Mouse (Mus musculus) CD4-positive, CD25-positive, alpha-beta regulatory T cell, adult 4 months (primary cell): ENCODE results near the gene 1700037C18Rik. TPM values are rescaled to one million over a fixed set of nuclear protein-coding genes. Genes with fewer than 3 reads are reported as not detected.

Source experiments
- ATAC-seq: one replicate; pipeline ENCODE4 v1.8.0; 2017
- polyA plus RNA-seq, 2 experiments: library from polyadenylated mRNA; unstranded; fragments of 100-300 nt; shearing (Covaris generic); gene quantifications; one replicate each; pipeline ENCODE4 v1.2.1; 2017

The 1700037C18Rik gene
- 10 to 100 TPM; 10.3 to 11.6 TPM for polyA plus RNA-seq

DNA sequence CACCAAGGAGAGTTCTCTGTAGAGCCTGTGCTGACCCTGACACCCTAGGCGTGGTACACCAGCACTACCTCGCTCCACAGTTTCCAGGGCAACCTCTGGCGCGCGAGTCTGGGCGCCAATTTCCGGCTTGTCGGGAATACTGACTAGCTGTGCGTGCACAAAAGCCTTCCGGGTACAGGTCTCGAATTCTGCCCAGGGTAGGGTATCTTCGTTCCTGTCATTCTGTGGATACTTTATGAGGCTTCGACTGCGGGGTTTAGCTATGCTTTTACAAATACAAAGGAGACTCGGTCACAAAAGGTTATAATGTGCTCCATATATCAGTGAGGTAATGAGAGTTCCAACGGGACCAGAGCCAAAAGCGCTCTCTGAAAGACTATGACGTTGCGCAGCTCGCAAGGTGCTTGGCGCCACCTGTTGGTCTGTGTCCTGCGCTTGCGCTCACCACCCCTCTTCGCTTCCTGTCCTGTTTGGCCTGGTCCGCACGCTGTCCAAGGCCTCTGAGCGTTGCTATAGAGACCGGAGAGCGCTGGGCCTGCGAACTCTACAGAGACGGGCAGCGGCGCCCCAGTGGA, at the start of gene 1700037C18Rik, which contains the start of gene Cluap1:
Gene 1700037C18Rik, minus strand, starts transcription at position 153 of the 575 bp plus-strand sequence.
Gene Cluap1, plus strand, starts transcription at position 265 of the 575 bp plus-strand sequence.
- peak; percentile 83 for ATAC-seq

DNA sequence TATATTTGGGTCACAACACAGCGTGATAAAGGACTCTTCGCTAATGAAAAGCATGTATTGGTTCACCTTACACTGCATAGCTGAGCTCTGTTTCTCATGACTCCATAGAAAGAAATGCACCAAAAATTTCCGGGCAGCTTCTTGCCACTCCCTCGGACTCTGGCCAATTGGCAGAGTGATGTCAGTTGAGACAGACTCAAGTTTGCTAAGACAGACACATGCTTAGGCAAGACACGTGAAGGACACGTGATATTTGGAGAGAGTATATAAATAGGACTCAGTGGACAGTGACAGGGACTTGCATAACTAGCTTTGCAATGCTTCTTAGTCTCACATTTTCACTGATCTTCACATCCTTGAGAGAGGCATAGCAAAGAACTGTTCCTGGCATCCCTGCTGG, 47.9 kb upstream of the 1700037C18Rik start:
- no peak for ATAC-seq

DNA sequence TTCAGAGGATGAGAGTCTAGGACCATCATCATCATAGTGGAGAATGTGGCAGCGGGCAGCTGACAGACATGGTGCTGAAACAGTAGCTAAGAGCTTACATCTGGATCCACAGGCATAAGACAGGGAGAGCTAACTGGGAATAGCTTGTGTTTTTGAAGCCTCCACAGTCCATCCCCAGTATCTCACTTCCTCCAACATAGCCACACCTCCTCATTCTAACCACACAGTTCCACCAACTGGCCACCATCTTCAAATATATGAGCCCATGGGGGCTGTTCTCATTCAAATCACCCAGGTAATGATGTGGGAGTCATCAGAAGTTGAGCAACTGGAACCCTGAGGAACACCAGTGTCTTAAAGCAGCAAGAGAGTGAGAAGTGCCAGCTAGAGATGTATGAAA, 42.7 kb upstream of the 1700037C18Rik start:
- no peak for ATAC-seq

DNA sequence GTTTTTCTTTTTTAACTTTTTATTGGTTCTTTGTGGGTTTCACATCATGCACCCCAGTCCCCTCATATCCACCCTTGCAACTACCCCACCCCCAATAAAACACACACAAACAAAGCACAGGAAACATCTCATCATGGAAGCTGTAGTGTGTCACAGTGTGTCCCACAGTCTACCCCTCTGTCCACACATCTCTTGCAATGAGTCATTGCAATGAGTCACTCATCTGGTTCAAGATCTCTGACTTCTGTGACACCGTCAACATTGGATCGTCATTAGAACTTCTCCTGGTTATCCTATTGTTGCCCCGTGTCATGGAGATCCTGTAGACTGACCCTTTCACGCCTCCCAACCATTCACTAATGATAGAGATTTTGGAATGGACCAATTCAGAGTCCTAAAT, 26.2 kb upstream of the 1700037C18Rik start:
- no peak for ATAC-seq

- ATAC-seq = no peak
Measured at GRCm38 (mm10) chr16:3934091-3934490, 25.6 kb upstream of the 1700037C18Rik start.

DNA sequence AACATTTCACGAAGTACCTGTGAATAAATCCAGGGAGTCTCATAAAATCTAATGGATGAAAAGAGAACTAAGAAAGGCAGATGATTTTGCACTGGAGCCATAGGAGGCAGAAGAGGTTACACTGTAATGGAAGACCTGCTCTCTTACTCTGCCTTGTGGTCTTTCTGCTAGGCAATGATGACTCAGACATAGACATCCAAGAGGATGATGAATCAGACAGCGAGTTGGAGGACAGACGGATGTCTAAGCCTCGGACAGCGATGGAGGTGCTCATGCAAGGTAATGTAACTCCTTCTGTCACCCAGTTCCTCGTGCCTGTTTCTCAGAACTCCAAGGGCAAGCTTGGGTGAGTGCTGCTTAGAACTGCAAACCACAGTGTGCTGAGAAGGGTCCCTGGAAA, 25.0 kb upstream of the 1700037C18Rik start:
- ATAC-seq = no peak

- ATAC-seq = no peak
Measured at GRCm38 (mm10) chr16:3929151-3929550, 20.7 kb upstream of the 1700037C18Rik start.

- no peak for ATAC-seq
Measured at GRCm38 (mm10) chr16:3928582-3928981, 20.1 kb upstream of the 1700037C18Rik start.

DNA sequence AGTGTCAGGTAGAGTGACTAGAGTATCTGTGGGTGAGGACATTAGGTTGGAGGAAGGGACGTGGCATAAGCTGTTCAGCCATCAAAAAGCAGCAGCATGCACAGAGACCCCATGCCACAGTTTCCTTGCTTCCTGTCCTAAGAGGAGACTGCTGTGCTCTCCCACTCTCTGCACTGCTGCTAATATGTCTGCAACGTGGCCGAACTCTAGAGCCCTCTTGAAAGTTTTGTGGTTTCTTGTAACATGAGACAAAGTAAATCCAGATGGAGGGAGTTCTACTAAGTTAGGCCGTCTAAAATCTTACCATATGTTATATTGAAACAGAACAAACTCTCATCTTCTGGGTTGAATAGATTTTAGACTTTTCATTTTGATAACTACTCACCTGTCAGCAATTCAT, 15.5 kb upstream of the 1700037C18Rik start:
- ATAC-seq = no peak

DNA sequence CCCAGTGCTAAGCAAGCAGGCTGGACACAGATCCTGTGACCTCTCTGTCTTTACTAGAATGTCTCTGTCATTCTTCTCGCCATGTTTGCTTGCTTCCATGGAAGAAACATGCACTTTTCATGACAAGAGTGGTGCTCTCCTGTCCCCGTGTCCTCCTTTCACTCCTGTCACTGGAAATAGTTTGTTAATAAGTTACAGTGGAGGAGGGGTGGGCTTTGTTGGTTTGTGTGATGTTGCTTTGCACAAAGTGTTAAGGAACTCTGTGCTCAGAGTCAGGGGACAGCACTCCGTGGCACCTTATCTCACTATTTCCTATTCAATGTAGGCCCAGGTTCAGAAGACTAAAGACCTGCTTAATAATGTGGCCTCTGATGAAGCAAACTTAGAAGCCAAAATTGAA, 15.0 kb upstream of the 1700037C18Rik start:
- ATAC-seq = no peak

- ATAC-seq = no peak
Measured at GRCm38 (mm10) chr16:3920756-3921155, 12.3 kb upstream of the 1700037C18Rik start.

DNA sequence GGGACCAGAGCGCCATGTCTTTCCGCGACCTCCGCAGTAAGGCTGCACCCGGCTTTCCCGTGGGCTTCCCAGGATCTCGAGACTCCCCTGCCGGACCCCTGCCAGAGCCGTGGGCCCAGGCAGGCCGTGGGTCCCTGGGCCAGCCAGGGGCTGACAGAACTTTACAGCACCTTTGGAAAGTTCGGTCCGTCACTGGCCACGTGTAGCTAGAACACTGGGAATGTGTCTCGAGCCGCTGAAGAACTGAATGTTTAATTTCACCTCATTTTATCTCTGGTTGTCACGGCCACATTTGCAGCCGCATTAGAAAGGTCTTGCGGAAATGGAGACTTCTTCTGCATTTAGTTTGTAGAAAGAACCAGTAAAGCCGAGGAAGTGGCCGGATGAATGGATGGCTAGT, 629 bp upstream of the 1700037C18Rik start:
- peak; percentile 31 for ATAC-seq

- no peak for ATAC-seq
Measured at GRCm38 (mm10) chr16:3907471-3907870, 1.0 kb downstream of the 1700037C18Rik start.

DNA sequence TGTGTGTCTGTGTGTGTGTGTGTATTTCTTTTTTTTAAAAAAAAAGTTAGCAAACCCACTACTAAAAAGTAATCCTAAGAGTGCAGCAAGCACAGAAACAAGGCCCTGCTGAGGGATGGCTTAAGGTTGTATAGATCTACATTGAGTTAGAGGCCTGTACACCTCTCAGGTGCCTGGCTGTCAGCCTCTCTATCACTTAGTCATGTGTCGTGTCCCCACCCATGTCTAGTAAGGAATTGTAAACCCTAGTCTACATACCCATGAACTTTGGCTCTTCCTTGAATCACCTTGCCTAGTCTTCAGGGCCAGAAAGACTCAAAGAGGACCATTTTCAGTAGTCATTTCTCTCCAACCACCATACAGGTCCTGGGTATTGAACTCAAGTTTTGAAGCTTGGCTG, 11.9 kb downstream of the 1700037C18Rik start:
- no peak for ATAC-seq

GRCm38 (mm10) chr16:3896046-3896445, 12.4 kb downstream of the 1700037C18Rik start:
- peak; percentile 52 for ATAC-seq

DNA sequence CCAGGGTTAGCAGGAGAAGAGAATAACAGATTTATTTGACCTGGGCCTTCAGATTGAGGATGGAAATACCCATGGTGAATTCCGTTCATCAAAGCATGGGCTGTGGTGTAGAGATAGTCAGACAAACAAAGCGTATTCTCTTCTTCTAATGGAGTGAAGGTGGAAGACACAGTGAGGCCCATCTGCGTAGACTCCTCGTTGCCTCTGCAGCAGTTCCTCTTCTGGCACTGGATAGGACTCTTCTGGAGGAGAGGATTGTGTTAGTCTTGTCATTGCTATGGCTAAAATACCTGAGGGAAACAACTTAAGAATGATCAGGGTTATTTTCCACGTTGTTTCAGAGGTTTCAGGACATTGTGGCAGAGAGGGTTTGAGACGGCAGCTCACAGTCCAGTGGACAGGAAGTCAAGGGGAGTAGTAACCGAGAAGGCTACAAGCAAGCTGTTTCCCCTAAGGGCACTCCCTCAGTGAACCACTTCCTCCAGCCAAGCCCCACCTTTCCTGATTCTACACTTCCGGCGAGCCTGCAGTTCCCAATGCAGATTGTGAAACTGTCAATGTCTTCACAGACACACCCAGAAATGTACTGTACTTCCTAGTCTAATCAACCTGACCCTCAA, 13.2 kb downstream of the 1700037C18Rik start:
- ATAC-seq = peak; percentile 94

GRCm38 (mm10) chr16:3893739-3894138, 14.8 kb downstream of the 1700037C18Rik start:
- ATAC-seq = no peak

GRCm38 (mm10) chr16:3891621-3892295, 16.7 kb downstream of the 1700037C18Rik start:
- ATAC-seq = no peak

- ATAC-seq = no peak
Measured at GRCm38 (mm10) chr16:3885065-3885670, 23.3 kb downstream of the 1700037C18Rik start.

DNA sequence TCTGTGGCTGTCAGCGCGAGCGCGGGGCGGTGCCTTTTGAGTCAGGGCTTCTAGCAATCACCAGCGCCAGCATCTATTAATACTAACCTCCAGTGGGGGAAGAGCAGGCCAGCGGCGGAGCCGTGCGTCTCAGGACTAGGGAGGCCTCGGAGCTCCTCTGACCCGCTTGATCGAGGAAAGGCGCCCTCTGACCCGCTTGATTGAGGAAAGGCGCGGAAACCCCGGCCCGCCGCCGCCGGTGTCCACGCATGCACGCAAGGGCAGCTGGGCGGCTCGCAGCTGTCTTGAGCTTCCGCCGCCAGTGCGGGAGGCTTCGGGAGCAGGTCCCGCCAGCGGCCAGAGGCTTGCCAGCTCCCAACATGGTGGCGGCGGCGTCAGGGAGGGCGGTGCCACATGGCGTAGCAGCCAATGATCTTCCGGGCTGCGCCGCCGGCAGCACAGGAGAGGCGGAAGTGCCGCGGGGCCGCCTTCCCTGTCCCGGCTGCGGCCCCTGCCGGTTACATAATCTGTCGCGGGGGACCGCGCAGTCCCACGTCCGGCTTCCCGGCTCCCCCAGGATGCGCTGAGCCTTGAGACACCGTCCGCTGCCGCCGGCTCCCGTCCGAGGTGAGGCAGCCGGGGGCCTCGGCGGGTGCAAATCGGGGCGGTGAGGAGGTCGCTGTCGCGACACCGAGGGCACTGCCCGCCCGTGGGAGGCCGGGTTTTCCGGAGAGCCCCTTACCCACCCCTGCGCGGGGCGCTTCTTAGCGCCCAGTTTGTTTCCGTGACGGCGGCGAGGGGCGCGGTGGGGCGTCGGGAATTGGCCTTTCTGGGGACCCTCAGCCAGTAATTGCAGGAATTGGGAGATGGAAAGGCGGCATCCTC, 24.1 kb downstream of the 1700037C18Rik start, which contains the start of the genes Zfp597 and Gm20695:
Gene Zfp597, minus strand, starts transcription at position 361 of the 864 bp plus-strand sequence.
Gene Gm20695, plus strand, starts transcription at position 448 of the 864 bp plus-strand sequence.
- peak; percentile 96 for ATAC-seq

- no peak for ATAC-seq
Measured at GRCm38 (mm10) chr16:3876346-3876745, 32.1 kb downstream of the 1700037C18Rik start.
